Mouse (Mus musculus): ENCODE results near the gene Cpne4.

DNA sequence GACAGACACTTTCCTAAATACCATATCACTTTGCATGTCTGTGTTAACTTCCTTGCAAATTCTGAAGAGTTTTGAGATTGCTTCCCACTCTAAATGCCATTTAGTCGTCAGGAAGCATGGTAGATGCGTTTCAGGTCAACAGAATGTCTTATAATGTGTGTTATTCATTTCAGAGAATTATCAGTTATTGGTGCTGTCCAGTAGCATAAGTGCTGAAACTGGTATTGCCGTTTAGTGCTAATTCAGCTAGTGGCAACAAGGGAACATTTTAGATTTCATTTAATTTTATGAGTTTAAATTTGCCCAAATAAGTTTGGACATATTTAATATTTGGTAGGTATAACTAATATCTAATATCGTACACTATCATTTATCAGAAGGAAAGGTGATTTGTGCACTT lies 403.5 kb downstream of the Cpne4 start:
- no peak for TF ChIP-seq CTCF (IDR thresholded peaks at IDR 0.05; ENCODE audit: borderline replicate concordance, control insufficient read depth, extremely low read depth, insufficient read depth, low read length, poor library complexity)
- no peak for TF ChIP-seq POLR2A (IDR thresholded peaks at IDR 0.05; ENCODE audit: control insufficient read depth, extremely low read depth, insufficient read depth, low read length, poor library complexity)

Measured in thymus, adult 2 months (tissue).